Mouse (Mus musculus) lung, postnatal 4 days (tissue): ENCODE measurements around the gene Zmym3.
"Not testable (repeated sequence)": the region's sequence is repeated elsewhere in the genome, so short reads cannot be mapped to it uniquely, and the experiment has no call there.

Source experiments
- DNase-seq, 2 experiments: peaks; one replicate each; pipeline ENCODE4 v3.0.0; 2021

The Zmym3 gene

DNA sequence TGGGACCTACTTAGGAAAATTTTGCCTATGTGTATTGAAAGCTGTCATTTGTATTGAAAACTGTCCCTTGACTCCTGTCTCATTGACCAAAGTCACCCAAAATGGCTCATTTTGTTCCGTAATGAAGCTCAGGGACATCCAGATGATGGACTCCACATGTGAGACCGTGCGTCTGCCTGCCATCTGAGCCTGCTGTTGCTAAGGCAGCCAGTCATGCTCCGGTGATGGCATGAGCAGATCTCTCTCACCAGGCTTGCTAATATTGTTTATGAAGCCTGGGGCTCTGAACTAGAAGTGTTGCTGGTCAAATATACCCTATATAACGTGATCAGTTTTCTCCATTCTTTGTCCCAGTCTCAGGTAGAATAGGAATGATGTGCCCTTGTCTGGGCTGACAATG, 47.7 kb downstream of the Zmym3 start:
- DNase-seq: no peak

DNA sequence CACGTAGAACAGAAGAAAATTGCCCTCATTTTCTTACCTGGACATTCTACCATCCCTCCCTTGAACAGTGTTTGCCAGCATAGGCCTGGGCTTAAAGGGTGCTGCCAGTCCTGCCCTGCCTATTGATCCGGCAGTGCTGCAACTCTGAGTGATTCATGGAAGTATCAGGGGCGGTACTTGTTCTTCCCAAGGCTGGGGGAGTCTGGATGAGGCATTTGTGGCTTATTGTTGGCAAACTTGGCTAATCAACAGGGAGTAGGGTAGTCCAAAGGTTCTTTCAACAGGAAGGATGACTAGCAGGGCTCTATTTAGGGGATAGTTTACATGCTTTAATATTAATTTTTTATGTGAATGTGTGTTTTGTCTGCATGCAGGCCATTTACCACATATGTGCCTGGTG, 50.1 kb downstream of the Zmym3 start:
- no peak for DNase-seq

DNA sequence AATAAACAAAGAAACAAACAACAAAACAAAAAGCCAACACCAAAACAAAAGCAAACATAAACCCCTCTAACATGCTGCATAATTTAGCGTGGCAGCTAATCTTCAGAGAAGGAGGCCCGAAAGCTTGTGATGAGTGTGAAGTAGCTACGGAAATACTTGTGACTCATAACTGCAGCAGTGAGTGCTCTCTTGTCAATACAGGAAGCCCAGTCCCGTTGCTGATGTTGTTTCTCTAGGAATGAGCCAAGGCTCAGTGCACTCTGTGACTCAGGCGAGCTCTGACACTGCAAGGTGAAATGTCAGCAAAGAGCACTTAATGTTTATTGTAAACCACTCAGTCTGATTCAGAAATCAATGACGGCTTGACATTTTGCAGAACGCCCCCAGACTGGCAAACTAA, 51.6 kb downstream of the Zmym3 start:
- no peak for DNase-seq

DNA sequence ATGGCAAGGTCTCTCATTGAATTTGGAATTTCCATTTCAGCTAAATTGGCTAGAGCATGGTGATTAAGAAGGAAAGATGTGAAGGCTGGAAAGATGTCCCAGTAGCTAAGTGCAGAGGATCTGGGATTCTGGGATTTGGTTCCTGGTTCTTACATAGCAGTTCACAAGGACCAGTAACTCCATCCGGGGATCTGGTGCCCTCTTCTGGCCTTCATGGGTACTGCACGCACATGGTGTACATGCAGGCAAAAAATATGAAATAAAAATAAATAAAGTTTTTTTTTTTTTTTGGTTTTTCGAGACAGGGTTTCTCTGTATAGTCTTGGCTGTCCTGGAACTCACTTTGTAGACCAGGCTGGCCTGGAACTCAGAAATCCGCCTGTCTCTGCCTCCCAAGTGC, 61.7 kb downstream of the Zmym3 start:
- DNase-seq: not testable (repeated sequence)
